Mouse (Mus musculus) small intestine, adult 2 months (tissue): ENCODE data around the gene Ctnna3.

Source experiments
- CTCF ChIP-seq: fragments of 200-500 bp; IDR thresholded peaks from 2 replicates; pipeline ENCODE4 v1.5.1; 2012; ENCODE audit warnings: low read depth, mild to moderate bottlenecking, control low read depth, inconsistent platforms, low read length, moderate library complexity, mixed read lengths; ENCODE audit not compliant: insufficient replicate concordance, insufficient read length; ENCODE audit errors: extremely low read depth
- POLR2A ChIP-seq: fragments of 200-500 bp; IDR thresholded peaks from 2 replicates; pipeline ENCODE4 v1.6.1; 2012; ENCODE audit warnings: low read depth, mild to moderate bottlenecking, control low read depth, inconsistent platforms, low read length, moderate library complexity

- TF ChIP-seq CTCF = no peak
- TF ChIP-seq POLR2A = no peak
These were observed 1211.7 kb downstream of the Ctnna3 start for GRCm38 (mm10) chr10:64641576-64641975.
